Mouse (Mus musculus): ENCODE results near the gene Wfdc11.
"Not testable (repeated sequence)": the region's sequence is repeated elsewhere in the genome, so short reads cannot be mapped to it uniquely, and the experiment has no call there.

Wfdc11 gene

GRCm38 (mm10) chr2:164641129-164641528, 32.8 kb downstream of the Wfdc11 start:
- DNase-seq (ENCODE audit: low read depth, low spot score): no peak

DNA sequence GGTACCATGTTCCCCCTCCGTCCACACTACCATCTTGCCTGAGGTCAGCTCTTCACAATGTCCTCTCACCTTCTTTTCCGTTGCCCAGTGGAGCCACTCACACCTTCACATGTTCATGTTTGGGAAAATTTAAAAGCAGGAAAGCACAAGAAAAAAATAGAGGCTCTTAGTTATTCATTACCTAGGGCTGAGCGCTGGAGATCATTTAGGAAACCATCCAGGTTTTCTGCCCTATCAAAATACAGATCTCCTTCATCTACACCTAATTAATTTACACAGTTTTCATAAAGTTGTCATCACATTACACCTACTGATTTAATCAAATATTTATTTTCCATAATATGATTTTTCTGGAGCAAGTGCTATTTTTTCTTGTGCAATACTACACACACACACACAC, 35.2 kb downstream of the Wfdc11 start, which contains the start of gene Wfdc16:
Gene Wfdc16, minus strand, starts transcription at position 101 of the 400 bp plus-strand sequence.
- no peak for DNase-seq (ENCODE audit: low read depth, low spot score)

GRCm38 (mm10) chr2:164635266-164635665, 38.6 kb downstream of the Wfdc11 start:
- no peak for DNase-seq (ENCODE audit: low read depth, low spot score)

DNA sequence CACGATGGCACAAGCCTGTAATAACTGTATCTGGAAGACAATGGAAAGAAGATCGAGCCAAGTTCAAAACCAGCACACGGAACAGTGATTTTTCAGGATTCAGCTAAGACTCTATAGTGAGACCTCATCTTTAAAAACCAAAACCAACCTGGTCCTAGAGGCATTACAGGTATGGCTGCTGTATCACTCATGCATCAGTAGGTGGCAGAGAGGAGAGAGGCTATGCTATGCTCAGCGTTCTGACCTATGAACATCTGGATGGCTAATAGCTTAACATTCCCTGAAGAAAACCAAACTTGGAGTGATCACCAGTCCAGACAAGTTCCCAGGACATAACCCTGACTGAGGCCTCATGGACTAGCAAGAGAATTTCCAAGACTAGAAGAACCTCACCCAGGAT, 52.1 kb downstream of the Wfdc11 start:
- no peak for DNase-seq (ENCODE audit: low read depth, low spot score)

- no peak for DNase-seq (ENCODE audit: low read depth, low spot score)
Measured at GRCm38 (mm10) chr2:164619050-164619449, 54.8 kb downstream of the Wfdc11 start.

DNA sequence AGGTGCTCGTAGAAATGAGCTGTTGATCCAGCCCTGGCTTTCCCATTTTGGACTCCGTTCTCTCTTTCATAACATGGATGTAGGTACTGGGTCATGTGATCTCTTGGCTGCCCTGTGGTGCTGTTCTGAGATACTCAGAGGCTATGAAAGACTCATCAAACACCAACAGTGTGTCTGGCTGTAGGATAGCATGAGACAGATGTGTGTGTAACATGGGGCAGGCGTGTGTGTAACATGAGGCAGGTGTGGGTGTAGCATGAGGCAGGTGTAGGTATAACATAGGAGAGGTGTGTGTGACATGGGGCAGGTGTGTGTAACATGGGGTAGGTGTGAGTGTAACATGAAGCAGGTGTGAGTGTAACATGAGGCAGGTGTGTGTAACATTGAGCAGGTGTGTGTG, 58.5 kb downstream of the Wfdc11 start:
- DNase-seq (ENCODE audit: low read depth, low spot score): no peak

GRCm38 (mm10) chr2:164613471-164613870, 60.4 kb downstream of the Wfdc11 start, which contains the start of the genes Wfdc6b and Wfdc8:
Gene Wfdc6b, plus strand, starts transcription at chr2:164613522.
Gene Wfdc8, minus strand, starts transcription at chr2:164613626.
- not testable (repeated sequence) for DNase-seq (ENCODE audit: low read depth, low spot score)
